Mouse (Mus musculus): ENCODE data around the gene Phactr4. TPM values are rescaled to one million over a fixed set of nuclear protein-coding genes. Genes with fewer than 3 reads are reported as not detected.
A peak's percentile ranks its signal among the peaks of the same experiment; 100 is the strongest.

The Phactr4 gene
- total RNA-seq, 2 experiments from 2014 or later = 29.2 to 29.4 TPM

GRCm38 (mm10) chr4:132380965-132381616, 41.2 kb downstream of the Phactr4 start:
- intact Hi-C loops (cut with DNase I) = no loop called here
- DNase-seq = no peak

- intact Hi-C loops (cut with DNase I) = no loop called here
Observed at GRCm38 (mm10) chr4:132373820-132374219, 48.5 kb downstream of the Phactr4 start.

DNA sequence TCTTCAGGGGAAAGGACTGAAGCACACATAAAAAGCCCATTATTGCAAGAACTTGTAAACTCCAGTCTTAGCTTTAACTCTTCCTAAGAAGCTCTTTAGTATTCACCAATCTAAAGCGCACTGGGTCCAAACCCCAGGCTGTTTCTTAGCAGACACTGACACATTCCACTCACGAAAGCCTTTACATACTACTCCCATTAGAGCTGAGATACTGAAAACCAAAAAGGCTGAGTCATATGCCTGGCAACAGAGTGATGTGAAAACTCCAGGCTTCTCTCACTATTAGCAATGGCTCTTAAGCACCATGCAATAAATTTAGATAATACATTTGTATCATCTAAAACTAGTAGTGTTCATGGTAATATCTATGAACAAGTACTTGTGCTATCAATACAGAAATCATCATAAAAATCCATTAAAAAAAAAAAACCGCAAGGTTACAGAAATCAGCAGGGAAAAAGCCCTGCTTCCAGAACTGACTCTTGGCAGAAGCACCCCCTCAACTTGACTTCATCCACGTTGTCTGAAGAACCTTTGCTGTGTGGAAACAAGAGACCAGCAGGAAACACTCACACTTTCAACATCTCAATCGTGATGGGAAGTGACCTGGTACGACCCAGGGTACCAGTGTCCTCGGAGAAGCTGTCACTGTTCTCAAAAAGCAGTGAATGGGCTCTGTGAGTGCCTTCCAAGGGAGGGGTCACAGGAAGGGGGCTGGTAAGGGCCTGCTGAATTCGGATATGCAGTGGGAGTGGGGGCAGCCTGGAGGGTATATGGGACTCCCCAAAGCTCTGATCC, 52.1 kb downstream of the Phactr4 start:
- DNase-seq = peak in 1 of 2 experiments; percentile 27
- intact Hi-C loops (cut with DNase I) = no loop called here

More at GRCm38 (mm10) chr4:132373820-132374219, 48.5 kb downstream of the Phactr4 start:
- no peak for DNase-seq

- intact Hi-C loops (cut with DNase I) = no loop called here
- no peak for DNase-seq
Observed at GRCm38 (mm10) chr4:132367480-132368201, 54.6 kb downstream of the Phactr4 start.

DNA sequence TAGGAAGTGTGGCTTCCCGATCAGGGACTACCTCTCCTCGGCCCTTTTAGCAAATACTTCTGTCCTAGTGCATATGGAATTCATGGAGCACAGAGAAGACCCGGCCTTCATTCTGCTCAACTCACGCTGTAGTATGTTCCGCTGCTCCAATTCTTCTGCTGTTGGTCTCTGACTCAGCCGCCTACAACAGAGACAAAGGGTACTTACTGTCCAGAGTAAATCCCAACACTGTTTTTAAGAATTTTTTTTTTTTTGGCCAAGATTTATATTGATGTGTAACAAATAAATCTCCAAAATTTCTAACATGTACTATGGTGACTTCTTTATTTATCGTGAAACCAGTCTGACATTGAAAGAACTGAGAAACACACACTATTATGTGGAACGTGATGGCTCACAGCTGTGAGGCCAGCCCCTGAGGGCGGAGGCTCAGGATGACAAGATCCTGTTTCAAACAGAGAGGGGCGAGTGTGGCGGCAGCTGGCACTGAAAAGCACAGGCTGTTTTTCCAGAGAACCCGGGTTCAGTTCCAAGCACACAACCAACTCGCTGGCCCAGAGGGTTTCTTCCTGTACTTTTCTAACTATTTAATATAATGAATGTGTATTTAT, 56.7 kb downstream of the Phactr4 start:
- intact Hi-C loops (cut with DNase I) = no loop called here

GRCm38 (mm10) chr4:132363487-132363886, 58.8 kb downstream of the Phactr4 start:
- DNase-seq = no peak
- intact Hi-C loops (cut with DNase I) = no loop called here

More for the DNA sequence above, 56.7 kb downstream of the Phactr4 start:
- peak in 1 of 2 experiments; percentile 19 for DNase-seq

DNA sequence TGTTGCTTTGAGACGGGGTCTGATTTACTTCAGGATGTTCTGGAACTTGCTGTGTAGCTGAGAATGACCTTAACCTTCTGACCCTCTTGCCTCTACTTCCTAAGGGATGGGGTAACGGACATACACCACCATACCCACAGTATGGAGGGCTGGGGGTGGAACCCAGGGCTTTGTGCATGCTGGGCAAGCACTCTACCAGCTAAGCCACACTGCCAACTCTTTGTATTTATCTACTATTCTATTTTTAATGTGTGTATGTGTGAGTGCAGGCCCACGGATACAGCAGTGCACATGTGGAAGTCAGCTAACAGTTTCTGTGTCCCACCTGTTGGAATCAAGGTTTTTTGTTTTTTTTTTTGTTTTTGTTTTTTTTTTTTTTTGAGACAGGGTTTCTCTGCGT, 62.8 kb downstream of the Phactr4 start:
- DNase-seq = no peak
- intact Hi-C loops (cut with DNase I) = no loop called here

GRCm38 (mm10) chr4:132356170-132356569, 66.1 kb downstream of the Phactr4 start:
- peak; percentile 38 to 47 for DNase-seq
- intact Hi-C loops (cut with DNase I) = no loop called here

DNA sequence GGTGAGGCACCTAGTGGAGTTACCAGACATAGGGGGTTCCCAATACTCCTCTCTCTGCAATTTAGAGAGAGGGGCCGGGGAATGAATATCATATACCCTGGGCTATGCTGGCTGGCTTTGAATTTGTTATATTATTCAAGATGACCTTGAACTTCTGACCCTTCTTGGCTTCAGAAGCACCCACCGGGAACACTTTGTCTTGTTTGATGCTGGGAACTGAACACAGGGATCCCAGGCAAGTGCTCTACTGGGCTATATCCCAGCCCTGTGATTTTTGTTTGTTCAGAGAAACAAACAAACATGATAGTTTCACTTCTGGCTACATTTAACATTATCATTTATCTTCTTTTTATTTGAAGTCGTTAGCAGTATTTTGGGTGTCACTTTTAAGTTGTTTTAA, 66.9 kb downstream of the Phactr4 start:
- DNase-seq = no peak
- intact Hi-C loops (cut with DNase I) = no loop called here

DNA sequence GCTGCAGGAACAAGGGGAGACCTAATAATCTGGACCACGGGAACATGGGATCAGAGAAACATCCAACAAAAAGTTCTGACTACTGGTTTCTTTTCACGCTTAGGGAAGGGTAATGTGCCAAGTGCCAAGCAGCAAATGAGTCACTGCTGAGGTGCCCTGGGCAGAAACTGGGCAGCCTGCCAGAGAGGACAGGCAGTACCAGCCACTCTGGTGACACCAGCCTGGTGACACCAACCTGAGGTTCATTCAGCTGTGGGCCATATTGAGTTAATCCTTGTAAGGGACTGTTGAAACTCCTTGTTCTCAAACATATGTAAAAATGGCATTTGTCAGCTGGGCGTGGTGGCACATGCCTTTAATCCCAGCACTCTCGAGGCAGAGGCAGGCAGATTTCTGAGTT, 67.7 kb downstream of the Phactr4 start:
- peak; percentile 41 to 42 for DNase-seq
- intact Hi-C loops (cut with DNase I) = loop anchor here (5.0 kb wide), 1 partner anchor 158 kb away; the partner anchor contains the start of gene Sesn2

- intact Hi-C loops (cut with DNase I) = loop anchor here (5.0 kb wide), 1 partner anchor 159 kb away; the partner anchor contains the start of gene Sesn2
- DNase-seq = peak; percentile 95
Observed at GRCm38 (mm10) chr4:132353481-132353885, 68.8 kb downstream of the Phactr4 start, which contains the start of gene Rcc1. Rcc1 (minus strand) TSS chr4:132353605.

DNA sequence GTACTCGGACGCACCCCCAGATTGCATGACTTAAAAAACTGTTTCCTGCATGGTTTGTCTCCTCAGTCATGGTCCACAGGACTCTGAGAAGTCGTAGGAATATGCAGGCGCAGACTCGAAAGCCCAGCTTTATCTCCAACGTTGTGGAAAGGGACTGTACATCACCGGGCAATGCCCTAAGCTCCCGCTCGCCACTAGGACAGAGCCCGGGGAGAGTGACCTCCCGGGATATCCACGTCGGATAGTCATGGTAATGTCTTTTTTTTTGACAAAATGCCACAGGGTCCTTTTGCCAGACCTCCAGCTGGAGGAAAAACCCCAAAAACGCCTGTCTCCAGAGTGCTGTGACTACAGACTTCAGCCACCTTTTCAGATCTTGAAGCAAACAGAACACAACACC, 69.5 kb downstream of the Phactr4 start:
- DNase-seq = peak; percentile 52 to 55
- intact Hi-C loops (cut with DNase I) = loop anchor here (5.0 kb wide), 1 partner anchor 160 kb away; the partner anchor contains the start of gene Sesn2

GRCm38 (mm10) chr4:132351401-132351800, 70.9 kb downstream of the Phactr4 start:
- no peak for DNase-seq
- intact Hi-C loops (cut with DNase I) = loop anchor here (2.0 to 5.0 kb wide), 2 partner anchors 59 to 161 kb away; partner anchors contain the start of gene Sesn2

- no peak for DNase-seq
- intact Hi-C loops (cut with DNase I) = loop anchor here (2.0 to 5.0 kb wide), 2 partner anchors 60 to 161 kb away; partner anchors contain the start of gene Sesn2
Observed at GRCm38 (mm10) chr4:132350854-132351253, 71.4 kb downstream of the Phactr4 start.

DNA sequence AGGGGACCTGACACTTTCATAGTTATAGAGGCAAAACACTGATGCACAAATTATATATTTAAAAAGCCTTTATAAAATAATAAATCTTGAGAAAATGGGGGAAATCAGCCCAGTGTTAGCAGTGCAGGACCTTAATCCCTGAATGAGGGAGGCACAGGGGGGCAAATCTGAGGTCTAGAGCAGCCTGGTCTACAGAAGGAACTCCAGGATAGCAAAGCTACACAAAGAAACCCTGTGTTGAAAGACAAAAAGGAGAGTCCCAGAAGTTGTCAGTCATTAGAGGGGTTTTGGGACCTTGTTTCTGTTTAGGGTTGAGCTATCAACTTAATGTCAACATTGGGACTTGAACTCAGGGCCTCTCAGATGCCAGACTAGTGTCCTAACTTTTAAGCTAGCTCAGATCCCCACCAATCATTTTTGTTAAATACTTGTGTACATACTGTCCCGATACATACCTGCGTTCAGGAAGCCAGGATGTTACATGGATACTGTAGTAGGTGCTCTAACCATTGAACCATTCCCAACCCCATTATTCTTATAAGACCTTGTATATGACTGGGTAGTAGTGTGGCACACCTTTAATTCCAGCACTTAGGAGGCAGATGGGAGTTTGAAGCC, 72.1 kb downstream of the Phactr4 start:
- no peak for DNase-seq
- intact Hi-C loops (cut with DNase I) = loop anchor here (2.0 to 5.0 kb wide), 2 partner anchors 61 to 162 kb away; partner anchors contain the start of gene Sesn2

DNA sequence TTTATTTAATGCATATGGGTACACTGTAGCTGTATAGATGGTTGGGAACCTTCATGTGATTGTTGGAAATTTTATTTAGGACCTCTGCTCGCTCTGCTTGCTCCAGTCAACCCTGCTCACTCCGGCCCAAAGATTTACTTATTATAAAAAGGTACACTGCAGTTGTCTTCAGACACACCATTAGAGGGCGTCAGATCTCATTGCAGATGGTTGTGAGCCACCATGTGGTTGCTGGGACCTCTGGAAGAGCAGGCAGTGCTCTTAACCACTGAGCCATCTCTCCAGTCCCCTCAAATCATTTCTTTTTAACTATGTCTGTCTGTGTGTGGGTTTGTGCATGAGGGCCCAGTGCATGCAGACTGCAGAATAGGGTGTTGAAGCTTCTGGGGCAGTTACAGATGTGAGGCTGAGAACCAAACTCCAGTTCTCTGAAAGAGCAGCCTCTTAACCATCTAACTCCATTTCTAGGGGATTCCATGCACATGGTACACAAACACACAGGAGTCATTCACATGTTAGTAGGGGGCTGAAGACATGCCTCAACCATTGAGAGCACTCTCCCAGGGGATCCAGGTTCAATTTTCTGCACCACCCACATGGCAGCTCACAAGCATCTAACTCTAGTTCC, 72.7 kb downstream of the Phactr4 start:
- no peak for DNase-seq
- intact Hi-C loops (cut with DNase I) = loop anchor here (2.0 to 5.0 kb wide), 5 partner anchors 61 to 262 kb away; partner anchors contain the start of genes Sesn2 and Taf12

- no peak for DNase-seq
- intact Hi-C loops (cut with DNase I) = loop anchor here (5.0 kb wide), 3 partner anchors 74 to 259 kb away; partner anchors contain the start of gene Taf12
Observed at GRCm38 (mm10) chr4:132346661-132347060, 75.6 kb downstream of the Phactr4 start.

DNA sequence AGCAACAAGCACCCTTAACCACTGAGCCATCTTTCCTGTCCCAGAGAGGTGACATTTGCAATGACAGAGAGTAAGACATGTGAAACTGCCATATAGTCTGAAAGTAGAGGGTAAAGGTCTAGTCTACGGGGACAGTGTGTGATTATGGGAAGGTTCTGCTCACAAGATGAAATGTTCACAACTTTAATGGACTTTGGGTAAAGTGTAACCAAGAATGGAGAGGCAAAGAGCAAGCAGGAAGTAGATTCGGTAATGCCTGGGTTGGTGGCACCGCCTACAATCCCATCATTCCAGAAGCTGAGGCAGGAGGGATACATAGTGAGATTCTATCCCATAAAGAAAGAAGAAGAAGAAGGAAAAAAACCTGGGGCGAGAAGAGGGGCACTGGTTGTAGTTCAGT, 76.0 kb downstream of the Phactr4 start:
- DNase-seq = no peak
- intact Hi-C loops (cut with DNase I) = loop anchor here (5.0 kb wide), 3 partner anchors 74 to 259 kb away; partner anchors contain the start of gene Taf12

DNA sequence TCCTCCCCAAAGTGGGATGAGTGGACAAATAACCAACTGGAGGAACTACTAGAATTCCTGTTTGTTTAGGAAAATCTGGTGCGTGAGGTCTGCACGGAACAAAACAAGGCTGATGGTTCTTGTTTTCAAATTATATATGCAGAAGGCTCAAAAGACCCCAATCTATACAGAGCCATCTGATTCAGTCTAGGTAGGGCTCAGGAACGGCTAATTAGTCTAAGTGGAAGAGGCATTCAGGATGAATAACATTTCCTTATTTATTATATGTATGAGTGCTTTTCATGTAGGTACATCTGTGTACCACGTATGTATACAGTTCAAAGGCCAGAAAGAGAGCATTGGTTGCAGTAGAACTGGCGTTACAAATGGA, 76.5 kb downstream of the Phactr4 start:
- intact Hi-C loops (cut with DNase I) = loop anchor here (1.0 to 5.0 kb wide), 4 partner anchors 53 to 259 kb away; partner anchors contain the start of gene Taf12
- no peak for DNase-seq
